Comparison of ENCODE assay signal across 19 mouse cellular contexts in genomic region chr15:81898751-81899150, GRCm38 (mm10). TPM values are rescaled to one million over a fixed set of nuclear protein-coding genes. Genes with fewer than 3 reads are reported as not detected.
DNase-seq lines count a peak whose midpoint lies in the region; ATAC-seq and TF ChIP-seq lines count a peak whose summit lies in the region.
"Had no signal": no experiment of that assay in that cellular context is flagged by ENCODE, and none has a peak within 500 bp of the region (broad histone marks: within the 10 kb centered on the region; RNA-seq: fewer than 3 reads in every experiment).

No protein-coding gene starts in this region.

- no peak overlapping the region for H3K4me3 ChIP-seq in gastrocnemius, adult 2 months
- no peak overlapping the region for H3K4me3 ChIP-seq in kidney, embryonic 16.5 days (ENCODE audit: low read length)
- H3K4me3 ChIP-seq in kidney, embryonic 14.5 days (ENCODE audit: low read length): no peak overlapping the region
- H3K4me3 ChIP-seq: embryonic facial prominence, embryonic 13.5 days; forebrain, embryonic 10.5 days; hindbrain, embryonic 15.5 days had no signal

- H3K27ac ChIP-seq in gastrocnemius, adult 2 months: peak overlapping the region; percentile 80
- H3K27ac ChIP-seq in kidney, embryonic 16.5 days (ENCODE audit: low read length): peak overlapping the region; percentile 60
- H3K27ac ChIP-seq in kidney, embryonic 14.5 days (ENCODE audit: low read depth, low read length): no peak overlapping the region
- H3K27ac ChIP-seq: embryonic facial prominence, embryonic 13.5 days; forebrain, embryonic 10.5 days; hindbrain, embryonic 15.5 days; macrophage had no signal

- intact Hi-C loops in gastrocnemius, adult 2 months (cut with DNase I): no loop called here
- intact Hi-C loops in heart, postnatal 10 days (cut with DNase I): no loop called here

- no peaks in the 10 kb centered on the region for H3K4me1 ChIP-seq in kidney, embryonic 16.5 days (ENCODE audit: insufficient read depth, low read length)
- no peaks in the 10 kb centered on the region for H3K4me1 ChIP-seq in kidney, embryonic 14.5 days (ENCODE audit: control insufficient read depth, insufficient read depth, low read length)
- H3K4me1 ChIP-seq: embryonic facial prominence, embryonic 13.5 days; forebrain, embryonic 10.5 days; hindbrain, embryonic 15.5 days had no signal

- peaks cover 66% of the 10 kb centered on the region for H3K36me3 ChIP-seq in kidney, embryonic 16.5 days (ENCODE audit: insufficient read depth, low read length)
- peaks cover 75% of the 10 kb centered on the region for H3K36me3 ChIP-seq in kidney, embryonic 14.5 days (ENCODE audit: control insufficient read depth, insufficient read depth, low read length)

- WGBS in kidney, embryonic 16.5 days: 84% methylated on average over 2 of the region's 2 CpGs
- WGBS in kidney, embryonic 14.5 days: 97% methylated on average over 2 of the region's 2 CpGs

- no peaks in the 10 kb centered on the region for H3K9me3 ChIP-seq in kidney, embryonic 16.5 days (ENCODE audit: low read length)
- H3K9me3 ChIP-seq in kidney, embryonic 14.5 days (ENCODE audit: control insufficient read depth, low read length): no peaks in the 10 kb centered on the region
- H3K9me3 ChIP-seq: embryonic facial prominence, embryonic 13.5 days; forebrain, embryonic 10.5 days; hindbrain, embryonic 15.5 days had no signal

- no peaks in the 10 kb centered on the region for H3K27me3 ChIP-seq in kidney, embryonic 16.5 days (ENCODE audit: insufficient read depth, low read length)
- H3K27me3 ChIP-seq in kidney, embryonic 14.5 days (ENCODE audit: control insufficient read depth, insufficient read depth, low read length): no peaks in the 10 kb centered on the region
- H3K27me3 ChIP-seq: embryonic facial prominence, embryonic 13.5 days; hindbrain, embryonic 15.5 days had no signal

- TF ChIP-seq CTCF in gastrocnemius, adult 2 months (IDR thresholded peaks at IDR 0.05): no peak

- no peak overlapping the region for H3K9ac ChIP-seq in kidney, embryonic 16.5 days (replicated peaks; ENCODE audit: low read length)
- H3K9ac ChIP-seq in kidney, embryonic 14.5 days (ENCODE audit: low read depth, low read length): no peak overlapping the region
- H3K9ac ChIP-seq: embryonic facial prominence, embryonic 13.5 days; hindbrain, embryonic 15.5 days had no signal

- DNase-seq in gastrocnemius, adult 2 months: peak; percentile 72
- no peak for DNase-seq in gastrocnemius, postnatal 4 days (ENCODE audit: low spot score in 2 of 2)
- DNase-seq in cerebellum, postnatal 10 days: peak; percentile 60 to 68
- DNase-seq in heart, postnatal 10 days: peak; percentile 54 to 63
- no peak for DNase-seq in frontal cortex, postnatal 36 days (ENCODE audit: low spot score in 2 of 2)
- no peak for DNase-seq in frontal cortex, adult 2 months (ENCODE audit: extremely low spot score in 1 of 2, low spot score in 1 of 2)
- DNase-seq: adrenal gland, postnatal 25 days; kidney, adult 8-10 months; layer of hippocampus, adult 9-11 months; lung, adult 2 months; midbrain, embryonic 14.5 days; right cerebral cortex, postnatal 14 days; thymus, adult 2 months had no signal

- H3K4me2 ChIP-seq in kidney, embryonic 16.5 days (replicated peaks; ENCODE audit: low read depth, low read length): no peak overlapping the region
- no peak overlapping the region for H3K4me2 ChIP-seq in kidney, embryonic 14.5 days (replicated peaks; ENCODE audit: low read depth, low read length)
- H3K4me2 ChIP-seq: embryonic facial prominence, embryonic 13.5 days; hindbrain, embryonic 15.5 days had no signal

- no peak for ATAC-seq in kidney, embryonic 16.5 days (ENCODE audit: low FRiP score, low TSS enrichment)
- no peak for ATAC-seq in kidney, embryonic 14.5 days (ENCODE audit: low FRiP score, low TSS enrichment)

RNA-seq across cellular contexts. Expression of gene Aco2, which starts 26.6 kb away (rescaled TPM):
- 1,000 to 10,000 TPM; 1,155 to 1,439 TPM for total RNA-seq in gastrocnemius, adult 2 months (2021)
- 100 to 1,000 TPM; 650 to 720 TPM for total RNA-seq in gastrocnemius, postnatal 4 days (2021)
- 281 and 293 TPM in 2 replicates for polyA plus RNA-seq in kidney, embryonic 16.5 days (2015; fragmentation: Nextera tagmentation; extraction: Ambion mirVana)
- polyA plus RNA-seq in kidney, embryonic 14.5 days (2014; fragmentation: Nextera tagmentation; extraction: Ambion mirVana): 123 and 191 TPM in 2 replicates
- 1,000 to 10,000 TPM; 1,895 to 1,910 TPM for total RNA-seq in heart, postnatal 10 days (2021)
- 534 and 538 TPM in 2 replicates for polyA plus RNA-seq in frontal cortex, adult 2 months (2012; rRNA removed)

RNA-seq across cellular contexts. Expression of gene Phf5a, which starts 27.0 kb away (rescaled TPM):
- total RNA-seq in gastrocnemius, adult 2 months (2021): 10 to 100 TPM; 38.4 to 39.9 TPM
- total RNA-seq in gastrocnemius, postnatal 4 days (2021): 10 to 100 TPM; 48.9 to 55.8 TPM
- 167 and 172 TPM in 2 replicates for polyA plus RNA-seq in kidney, embryonic 16.5 days (2015; fragmentation: Nextera tagmentation; extraction: Ambion mirVana)
- 192 and 223 TPM in 2 replicates for polyA plus RNA-seq in kidney, embryonic 14.5 days (2014; fragmentation: Nextera tagmentation; extraction: Ambion mirVana)
- total RNA-seq in heart, postnatal 10 days (2021): 10 to 100 TPM; 51.7 to 56.0 TPM
- polyA plus RNA-seq in frontal cortex, adult 2 months (2012; rRNA removed): 47.0 and 53.8 TPM in 2 replicates

RNA-seq across cellular contexts. Expression of gene Polr3h, which starts 27.3 kb away (rescaled TPM):
- total RNA-seq in gastrocnemius, adult 2 months (2021): 1 to 10 TPM; 6.4 to 7.6 TPM
- total RNA-seq in gastrocnemius, postnatal 4 days (2021): 10 to 100 TPM; 14.1 to 16.5 TPM
- 95.5 and 98.5 TPM in 2 replicates for polyA plus RNA-seq in kidney, embryonic 16.5 days (2015; fragmentation: Nextera tagmentation; extraction: Ambion mirVana)
- polyA plus RNA-seq in kidney, embryonic 14.5 days (2014; fragmentation: Nextera tagmentation; extraction: Ambion mirVana): 76.5 and 78.9 TPM in 2 replicates
- 10 to 100 TPM in 1 of 2 experiments, 1 to 10 TPM in 1; 9.7 to 10.0 TPM for total RNA-seq in heart, postnatal 10 days (2021)
- polyA plus RNA-seq in frontal cortex, adult 2 months (2012; rRNA removed): 48.7 and 59.8 TPM in 2 replicates

RNA-seq across cellular contexts. Expression of gene Csdc2, which starts 37.8 kb away (rescaled TPM):
- total RNA-seq in gastrocnemius, adult 2 months (2021): 1 to 10 TPM; 1.6 to 2.1 TPM
- 1 to 10 TPM; 9.1 to 9.4 TPM for total RNA-seq in gastrocnemius, postnatal 4 days (2021)
- polyA plus RNA-seq in kidney, embryonic 16.5 days (2015; fragmentation: Nextera tagmentation; extraction: Ambion mirVana): 35.2 and 38.1 TPM in 2 replicates
- 17.5 and 28.1 TPM in 2 replicates for polyA plus RNA-seq in kidney, embryonic 14.5 days (2014; fragmentation: Nextera tagmentation; extraction: Ambion mirVana)
- 10 to 100 TPM in 1 of 2 experiments, 1 to 10 TPM in 1; 7.8 to 19.8 TPM for total RNA-seq in heart, postnatal 10 days (2021)
- 228 and 277 TPM in 2 replicates for polyA plus RNA-seq in frontal cortex, adult 2 months (2012; rRNA removed)

RNA-seq across cellular contexts. Expression of gene Tob2, which starts 40.2 kb away (rescaled TPM):
- 100 to 1,000 TPM; 151 to 205 TPM for total RNA-seq in gastrocnemius, adult 2 months (2021)
- total RNA-seq in gastrocnemius, postnatal 4 days (2021): 10 to 100 TPM; 34.5 to 44.1 TPM
- polyA plus RNA-seq in kidney, embryonic 16.5 days (2015; fragmentation: Nextera tagmentation; extraction: Ambion mirVana): 29.6 and 32.6 TPM in 2 replicates
- polyA plus RNA-seq in kidney, embryonic 14.5 days (2014; fragmentation: Nextera tagmentation; extraction: Ambion mirVana): 19.4 and 24.1 TPM in 2 replicates
- total RNA-seq in heart, postnatal 10 days (2021): 10 to 100 TPM; 56.5 to 78.6 TPM
- 21.1 and 22.6 TPM in 2 replicates for polyA plus RNA-seq in frontal cortex, adult 2 months (2012; rRNA removed)

Comparison
In these comparisons a context has a peak if more than half of its experiments do, and no peak if none do; other contexts are left out.
1. DNase-seq: peak in gastrocnemius, adult 2 months (single experiment), cerebellum, postnatal 10 days (2 of 2) and heart, postnatal 10 days (2 of 2); none in gastrocnemius, postnatal 4 days (0 of 2), frontal cortex, postnatal 36 days (0 of 2) and frontal cortex, adult 2 months (0 of 2).